Mouse (Mus musculus): ENCODE measurements around the gene Rundc3a. TPM values are rescaled to one million over a fixed set of nuclear protein-coding genes. Genes with fewer than 3 reads are reported as not detected.

The Rundc3a gene
- polyA plus RNA-seq, 1 experiment from 2014 or later, result 12.1 TPM

- Histone ChIP-seq H3K4me2 (ENCODE audit: low read depth, low read length) (peak overlapping the region; percentile 81), H3K27ac (replicated peaks; ENCODE audit: low read depth, low read length) (no peak overlapping the region)
Measured at GRCm38 (mm10) chr11:102438212-102439092, 45.2 kb downstream of the Rundc3a start.

DNA sequence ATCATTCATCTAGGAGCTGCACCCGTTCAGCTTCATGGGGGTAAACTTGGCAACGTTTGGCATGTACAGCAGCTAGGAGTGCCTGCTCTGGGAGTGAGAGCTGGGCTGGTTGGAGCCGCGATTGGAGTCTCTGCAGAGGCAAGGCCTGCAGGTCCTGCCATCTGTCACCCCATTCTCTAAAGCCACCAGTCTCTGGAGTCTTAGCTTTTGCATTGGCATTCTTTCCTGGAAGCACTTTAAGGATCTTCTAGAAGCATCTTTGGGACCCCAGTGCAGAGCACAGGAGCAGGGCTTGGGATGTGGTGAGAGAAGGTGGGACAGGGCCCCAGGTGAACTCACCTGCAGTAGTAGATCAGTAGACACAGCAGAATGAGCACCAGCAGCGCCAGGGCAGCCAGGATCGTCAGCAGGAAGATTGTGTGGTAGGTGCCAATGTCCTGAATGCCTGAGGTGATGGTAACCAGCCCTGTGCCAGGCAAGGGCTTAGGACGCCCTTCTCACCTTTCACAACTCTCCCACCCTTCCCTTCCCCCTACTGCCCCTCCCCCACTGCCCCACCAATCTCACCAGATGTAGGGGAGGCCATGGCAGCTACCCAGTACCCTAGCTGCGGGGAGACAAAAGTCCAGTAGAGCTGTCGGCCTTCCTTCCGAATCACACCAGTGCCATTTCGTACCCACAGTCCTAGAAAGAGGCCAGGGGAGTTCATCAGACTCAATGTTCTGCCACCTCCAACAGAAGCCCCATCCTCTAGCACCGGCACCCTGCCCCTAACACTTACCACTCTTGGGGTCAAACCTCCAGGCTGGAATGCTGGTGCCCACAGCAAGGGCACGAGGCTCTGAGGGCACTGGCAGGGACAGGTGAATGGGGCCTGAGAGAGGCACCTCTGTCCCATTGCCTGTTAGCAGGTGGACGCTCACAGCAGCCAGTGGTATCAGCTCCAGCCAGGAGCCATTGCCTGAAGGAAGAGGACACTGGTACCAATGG is 46.2 kb downstream of the Rundc3a start:
- Histone ChIP-seq H3K27ac (replicated peaks; ENCODE audit: low read depth, low read length) (no peak overlapping the region), H3K4me2 (ENCODE audit: low read depth, low read length) (no peak overlapping the region), H3K9me3 (replicated peaks; ENCODE audit: control insufficient read depth, low read length) (no peaks in the 10 kb centered on the region), H3K9ac (replicated peaks; ENCODE audit: low read length) (no peak overlapping the region), H3K27me3 (ENCODE audit: control insufficient read depth, insufficient read depth, low read length) (no peaks in the 10 kb centered on the region; the same call in 1 of the 2 replicates), H3K36me3 (replicated peaks; ENCODE audit: control insufficient read depth, insufficient read depth, low read depth, low read length) (peaks cover 13% of the 10 kb centered on the region), H3K4me3 (ENCODE audit: low read depth, low read length) (0 out of 2 replicates have a peak overlapping the region, but pooled peaks have one; percentile 0), H3K4me1 (ENCODE audit: control insufficient read depth, insufficient read depth, low read length) (peaks cover 16% of the 10 kb centered on the region)
- DNase-seq (ENCODE audit: low spot score), result no peak
- ATAC-seq (replicated peaks; ENCODE audit: insufficient number of reproducible peaks, low FRiP score, low TSS enrichment, low read depth), result no peak
- 77% methylated on average over 14 of the region's 14 CpGs for WGBS

More at GRCm38 (mm10) chr11:102438212-102439092, 45.2 kb downstream of the Rundc3a start:
- Histone ChIP-seq H3K27me3 (ENCODE audit: control insufficient read depth, insufficient read depth, low read length) (no peaks in the 10 kb centered on the region; the same call in 1 of the 2 replicates), H3K4me3 (ENCODE audit: low read depth, low read length) (peak overlapping the region; percentile 32), H3K36me3 (replicated peaks; ENCODE audit: control insufficient read depth, insufficient read depth, low read depth, low read length) (peaks cover 13% of the 10 kb centered on the region), H3K9ac (replicated peaks; ENCODE audit: low read length) (peak overlapping the region; percentile 58), H3K4me1 (ENCODE audit: control insufficient read depth, insufficient read depth, low read length) (peaks cover 16% of the 10 kb centered on the region), H3K9me3 (replicated peaks; ENCODE audit: control insufficient read depth, low read length) (no peaks in the 10 kb centered on the region)
- ATAC-seq (replicated peaks; ENCODE audit: insufficient number of reproducible peaks, low FRiP score, low TSS enrichment, low read depth) (0 out of 2 replicates have a peak, but pooled peaks have one; percentile 31), DNase-seq (ENCODE audit: low spot score) (peak; percentile 89)
- WGBS, result 7% methylated on average over 76 of the region's 77 CpGs

GRCm38 (mm10) chr11:102440255-102440654 is 47.1 kb downstream of the Rundc3a start:
- H3K4me2 ChIP-seq (ENCODE audit: low read depth, low read length), result no peak overlapping the region
- H3K36me3 ChIP-seq (replicated peaks; ENCODE audit: control insufficient read depth, insufficient read depth, low read depth, low read length), result peaks cover 13% of the 10 kb centered on the region
- WGBS, result 83% methylated on average over 8 of the region's 8 CpGs
- DNase-seq (ENCODE audit: low spot score) (no peak), ATAC-seq (replicated peaks; ENCODE audit: insufficient number of reproducible peaks, low FRiP score, low TSS enrichment, low read depth) (no peak)
- H3K9ac ChIP-seq (replicated peaks; ENCODE audit: low read length), result no peak overlapping the region
- H3K4me3 ChIP-seq (ENCODE audit: low read depth, low read length), result no peak overlapping the region
- no peaks in the 10 kb centered on the region; the same call in 1 of the 2 replicates for H3K27me3 ChIP-seq (ENCODE audit: control insufficient read depth, insufficient read depth, low read length)
- no peak overlapping the region for H3K27ac ChIP-seq (replicated peaks; ENCODE audit: low read depth, low read length)
- H3K9me3 ChIP-seq (replicated peaks; ENCODE audit: control insufficient read depth, low read length), result no peaks in the 10 kb centered on the region
- peaks cover 20% of the 10 kb centered on the region for H3K4me1 ChIP-seq (ENCODE audit: control insufficient read depth, insufficient read depth, low read length)

- ATAC-seq (replicated peaks; ENCODE audit: insufficient number of reproducible peaks, low FRiP score, low TSS enrichment, low read depth) (no peak), DNase-seq (ENCODE audit: low spot score) (no peak)
- H3K9ac ChIP-seq (replicated peaks; ENCODE audit: low read length), result no peak overlapping the region
- H3K27ac ChIP-seq (replicated peaks; ENCODE audit: low read depth, low read length), result no peak overlapping the region
- no peaks in the 10 kb centered on the region; the same call in 1 of the 2 replicates for H3K27me3 ChIP-seq (ENCODE audit: control insufficient read depth, insufficient read depth, low read length)
- no peaks in the 10 kb centered on the region for H3K9me3 ChIP-seq (replicated peaks; ENCODE audit: control insufficient read depth, low read length)
- peaks cover 24% of the 10 kb centered on the region for H3K4me1 ChIP-seq (ENCODE audit: control insufficient read depth, insufficient read depth, low read length)
- no peak overlapping the region for H3K4me3 ChIP-seq (ENCODE audit: low read depth, low read length)
- no peak overlapping the region for H3K4me2 ChIP-seq (ENCODE audit: low read depth, low read length)
- 85% methylated on average over 3 of the region's 3 CpGs for WGBS
- peaks cover 10% of the 10 kb centered on the region for H3K36me3 ChIP-seq (replicated peaks; ENCODE audit: control insufficient read depth, insufficient read depth, low read depth, low read length)
Measured at GRCm38 (mm10) chr11:102441434-102441833, 48.2 kb downstream of the Rundc3a start.

DNA sequence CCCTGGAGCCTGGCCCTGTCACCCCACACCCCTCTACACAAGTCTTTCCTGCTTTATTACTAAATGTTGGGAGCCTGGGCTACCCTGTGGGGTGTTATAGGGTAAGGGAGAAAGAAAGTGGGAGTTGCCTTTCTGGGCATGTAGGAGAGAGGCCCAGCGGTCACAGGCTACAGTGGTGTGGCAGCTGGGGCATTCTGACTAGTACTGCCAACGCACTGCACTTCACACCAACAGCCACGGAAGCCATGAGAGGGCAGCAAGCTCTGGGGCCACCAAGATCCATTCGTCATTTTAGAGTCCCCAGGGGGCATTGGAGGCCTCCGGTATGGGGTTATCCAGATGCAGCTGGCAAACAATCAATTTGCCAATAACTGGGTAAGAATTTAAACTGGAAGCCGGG is 48.9 kb downstream of the Rundc3a start:
- H3K4me1 ChIP-seq (ENCODE audit: control insufficient read depth, insufficient read depth, low read length), result peaks cover 21% of the 10 kb centered on the region

DNA sequence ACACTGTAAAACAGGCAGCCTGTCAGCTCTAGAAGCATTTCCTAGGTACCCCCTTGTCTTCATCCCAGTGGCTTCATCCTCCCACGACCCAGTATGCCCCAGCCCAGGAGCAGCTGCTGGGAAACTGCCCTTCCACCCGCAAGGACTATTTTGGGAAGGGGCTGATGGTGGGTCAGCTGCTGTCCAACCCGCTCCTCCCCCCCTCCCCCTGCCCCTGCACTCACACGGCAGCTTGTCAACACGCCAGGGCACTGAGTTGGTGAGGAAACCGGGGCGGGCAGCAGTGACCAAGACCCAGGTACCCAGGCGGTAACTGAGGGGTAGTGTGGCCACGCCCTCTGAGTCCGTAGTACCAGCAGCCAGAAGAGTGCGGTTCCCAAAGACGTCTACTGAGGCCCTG is 50.5 kb downstream of the Rundc3a start:
- Histone ChIP-seq H3K4me1 (ENCODE audit: control insufficient read depth, insufficient read depth, low read length) (peaks cover 13% of the 10 kb centered on the region), H3K27ac (replicated peaks; ENCODE audit: low read depth, low read length) (no peak overlapping the region), H3K36me3 (replicated peaks; ENCODE audit: control insufficient read depth, insufficient read depth, low read depth, low read length) (peaks cover 10% of the 10 kb centered on the region), H3K4me2 (ENCODE audit: low read depth, low read length) (no peak overlapping the region), H3K9me3 (replicated peaks; ENCODE audit: control insufficient read depth, low read length) (no peaks in the 10 kb centered on the region), H3K4me3 (ENCODE audit: low read depth, low read length) (no peak overlapping the region), H3K9ac (replicated peaks; ENCODE audit: low read length) (no peak overlapping the region), H3K27me3 (ENCODE audit: control insufficient read depth, insufficient read depth, low read length) (no peaks in the 10 kb centered on the region; the same call in 1 of the 2 replicates)
- ATAC-seq (replicated peaks; ENCODE audit: insufficient number of reproducible peaks, low FRiP score, low TSS enrichment, low read depth), result no peak
- WGBS, result 62% methylated on average over 12 of the region's 12 CpGs
- DNase-seq (ENCODE audit: low spot score), result no peak

More for the DNA sequence above, 48.9 kb downstream of the Rundc3a start:
- no peak overlapping the region for H3K27ac ChIP-seq (replicated peaks; ENCODE audit: low read depth, low read length)
- no peak for ATAC-seq (replicated peaks; ENCODE audit: insufficient number of reproducible peaks, low FRiP score, low TSS enrichment, low read depth)
- no peaks in the 10 kb centered on the region for H3K9me3 ChIP-seq (replicated peaks; ENCODE audit: control insufficient read depth, low read length)
- H3K4me2 ChIP-seq (ENCODE audit: low read depth, low read length), result no peak overlapping the region
- H3K4me3 ChIP-seq (ENCODE audit: low read depth, low read length), result no peak overlapping the region
- 83% methylated on average over 6 of the region's 6 CpGs for WGBS
- H3K36me3 ChIP-seq (replicated peaks; ENCODE audit: control insufficient read depth, insufficient read depth, low read depth, low read length), result peaks cover 10% of the 10 kb centered on the region
- no peaks in the 10 kb centered on the region; the same call in 1 of the 2 replicates for H3K27me3 ChIP-seq (ENCODE audit: control insufficient read depth, insufficient read depth, low read length)
- DNase-seq (ENCODE audit: low spot score), result no peak
- H3K9ac ChIP-seq (replicated peaks; ENCODE audit: low read length), result no peak overlapping the region

DNA sequence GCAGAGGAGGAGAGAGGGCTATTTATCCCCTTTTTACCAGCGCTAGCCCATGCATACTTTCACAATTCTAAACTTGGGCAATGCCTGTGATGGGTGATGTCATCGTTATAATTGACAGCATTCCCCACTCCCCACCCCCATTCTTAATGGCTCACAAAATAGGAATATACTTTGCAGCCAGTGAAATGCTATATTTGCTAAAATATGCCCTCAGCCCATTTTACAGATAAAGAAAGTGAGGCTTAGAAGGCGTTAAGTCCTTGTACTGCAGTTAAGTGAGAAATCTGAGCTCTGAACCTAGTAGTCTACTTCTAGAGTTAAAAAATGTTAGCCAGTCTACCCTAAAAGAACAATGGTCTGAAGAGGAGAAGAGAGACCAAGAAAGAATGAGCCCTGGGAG is 51.1 kb downstream of the Rundc3a start:
- H3K9ac ChIP-seq (replicated peaks; ENCODE audit: low read length), result no peak overlapping the region
- no peak overlapping the region for H3K27ac ChIP-seq (replicated peaks; ENCODE audit: low read depth, low read length)
- H3K4me1 ChIP-seq (ENCODE audit: control insufficient read depth, insufficient read depth, low read length), result peaks cover 13% of the 10 kb centered on the region
- no peaks in the 10 kb centered on the region for H3K9me3 ChIP-seq (replicated peaks; ENCODE audit: control insufficient read depth, low read length)
- ATAC-seq (replicated peaks; ENCODE audit: insufficient number of reproducible peaks, low FRiP score, low TSS enrichment, low read depth) (no peak), DNase-seq (ENCODE audit: low spot score) (no peak)
- no peak overlapping the region for H3K4me3 ChIP-seq (ENCODE audit: low read depth, low read length)
- H3K36me3 ChIP-seq (replicated peaks; ENCODE audit: control insufficient read depth, insufficient read depth, low read depth, low read length), result peaks cover 9% of the 10 kb centered on the region
- H3K4me2 ChIP-seq (ENCODE audit: low read depth, low read length), result no peak overlapping the region
- WGBS, result 70% methylated on average over 3 of the region's 3 CpGs
- no peaks in the 10 kb centered on the region; the same call in 1 of the 2 replicates for H3K27me3 ChIP-seq (ENCODE audit: control insufficient read depth, insufficient read depth, low read length)

Data from embryonic facial prominence, embryonic 11.5 days (tissue).